Mouse (Mus musculus): ENCODE measurements at regions not wholly inside any gene's neighbourhood (a gene's known extent, or its start where the extent isn't known, plus 50 kb on each side); places are given as distances from the start of the nearest gene placed in this dataset.

DNA sequence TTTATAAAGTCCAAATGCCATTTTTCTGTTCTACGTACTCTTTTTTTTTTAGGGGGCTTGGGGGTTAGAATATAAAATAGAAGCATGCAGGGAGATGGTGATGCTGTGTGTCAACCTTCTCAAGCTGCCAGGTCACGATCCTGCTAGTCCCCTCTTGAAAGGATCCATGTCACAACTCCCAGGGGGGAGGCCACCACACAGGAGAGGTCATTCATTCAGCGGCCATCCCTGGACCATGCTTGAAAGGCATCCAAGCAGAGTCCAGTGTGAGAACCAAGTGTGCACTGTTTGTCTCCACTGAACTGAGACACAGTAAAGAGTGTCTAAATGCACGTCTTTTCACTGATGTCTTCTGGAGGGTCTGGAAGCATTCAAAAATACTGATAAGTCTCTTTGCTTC is 119.8 kb upstream of the N6amt1 start:
- in situ Hi-C loops (cut with MseI, MboI) = loop anchor here in 1 of 2 experiments (25.0 kb wide), 2 partner anchors 572 to 797 kb away; no protein-coding TSS in a partner anchor

DNA sequence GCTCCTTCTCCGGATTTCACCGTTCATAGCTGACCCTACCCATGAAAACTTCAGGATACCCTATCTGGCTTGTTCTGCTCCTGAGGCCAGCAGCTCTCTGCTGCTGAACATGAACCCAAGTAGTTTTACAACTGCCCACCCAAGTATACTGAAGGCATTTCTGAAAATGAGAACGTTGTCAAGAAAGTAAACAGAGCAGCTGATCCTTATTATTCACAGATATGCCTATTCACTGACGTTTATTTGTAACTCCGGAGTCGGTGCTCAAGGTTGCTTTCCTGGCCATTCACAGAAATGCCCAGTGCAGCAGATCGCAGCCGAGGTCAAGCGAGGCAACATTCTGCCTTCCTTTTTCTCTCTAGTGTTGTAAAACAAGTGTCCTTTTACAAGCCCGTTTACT is 128.4 kb upstream of the N6amt1 start:
- in situ Hi-C loops (cut with MseI, MboI) = loop anchor here in 1 of 2 experiments (25.0 kb wide), 2 partner anchors 563 to 788 kb away; no protein-coding TSS in a partner anchor

DNA sequence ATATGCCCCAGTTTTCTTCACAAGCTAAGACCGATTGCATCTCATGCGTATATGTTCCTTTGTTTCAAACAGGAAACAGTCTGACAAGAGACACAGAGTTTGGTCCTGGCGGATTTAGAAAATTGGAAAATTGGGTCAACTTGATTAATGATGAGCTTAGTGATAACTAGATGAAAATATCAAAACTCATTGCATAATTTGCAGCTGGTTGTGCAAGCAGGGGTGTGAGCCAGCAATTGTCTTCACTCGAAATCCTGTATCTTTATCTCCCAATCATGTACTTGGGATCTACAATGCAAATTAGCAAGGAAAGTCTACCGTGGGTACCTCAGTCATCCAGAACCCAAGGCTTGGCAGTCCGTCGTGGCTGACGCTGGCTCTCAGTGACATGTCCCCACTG is 128.9 kb upstream of the N6amt1 start:
- in situ Hi-C loops (cut with MseI, MboI) = loop anchor here in 1 of 2 experiments (25.0 kb wide), 2 partner anchors 563 to 788 kb away; no protein-coding TSS in a partner anchor

DNA sequence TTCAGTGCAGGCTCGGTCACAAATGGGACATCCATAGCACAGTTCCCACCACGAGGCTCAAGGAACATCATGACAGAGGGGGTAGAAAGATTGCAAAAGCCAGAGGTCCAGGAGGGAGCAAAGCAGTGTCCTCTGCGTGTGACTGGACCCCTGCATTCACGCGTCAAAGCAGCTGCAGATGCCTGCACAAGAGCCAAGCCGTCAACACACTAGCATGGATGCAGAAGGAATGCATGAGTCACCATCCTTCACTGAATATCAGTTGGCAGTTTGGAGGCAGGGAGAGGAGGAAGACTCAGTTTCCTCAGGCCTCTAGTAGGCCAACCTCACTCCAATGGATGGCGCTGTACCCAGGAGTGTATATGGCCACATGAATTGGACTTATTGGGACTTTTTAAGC is 130.0 kb upstream of the N6amt1 start:
- in situ Hi-C loops (cut with MseI, MboI) = no loop called here

DNA sequence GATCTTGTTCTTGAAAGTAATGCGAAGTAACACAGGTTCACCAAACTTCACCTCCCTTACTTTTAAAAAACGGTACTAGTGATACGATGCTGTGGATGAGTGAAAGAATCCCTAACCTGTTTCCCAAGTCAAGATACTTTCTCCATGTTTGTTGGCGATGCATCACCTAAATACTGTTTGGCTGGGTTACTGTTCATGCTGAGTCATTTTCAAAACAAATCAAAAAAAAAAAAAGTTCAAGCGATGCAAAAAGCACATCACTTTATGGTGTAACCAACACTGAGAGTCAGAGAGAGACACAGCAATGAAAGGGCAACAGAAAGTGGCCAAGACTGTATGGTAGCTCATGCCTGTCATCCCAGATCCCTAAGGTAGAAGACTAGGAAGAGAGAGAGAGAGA is 133.4 kb upstream of the N6amt1 start:
- in situ Hi-C loops (cut with MseI, MboI) = no loop called here

DNA sequence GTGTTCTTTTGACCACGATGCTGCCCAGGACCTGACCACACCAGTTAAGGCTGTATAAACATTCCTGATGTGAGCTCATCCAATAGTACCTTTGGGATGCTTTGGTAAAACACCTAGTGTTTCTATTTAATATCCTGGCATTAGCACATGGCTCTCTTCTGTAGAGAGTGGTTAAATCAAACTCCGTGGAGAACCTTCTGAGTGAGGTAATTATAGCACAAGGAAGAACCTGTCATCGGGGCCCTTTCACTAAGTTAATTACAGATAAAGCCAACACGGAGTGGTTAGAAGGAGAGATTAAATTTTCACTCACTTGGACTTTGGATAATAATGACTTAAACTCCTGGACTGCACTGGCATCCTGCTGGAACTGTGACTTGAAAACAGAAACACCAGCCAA is 133.8 kb upstream of the N6amt1 start:
- in situ Hi-C loops (cut with MseI, MboI) = no loop called here

DNA sequence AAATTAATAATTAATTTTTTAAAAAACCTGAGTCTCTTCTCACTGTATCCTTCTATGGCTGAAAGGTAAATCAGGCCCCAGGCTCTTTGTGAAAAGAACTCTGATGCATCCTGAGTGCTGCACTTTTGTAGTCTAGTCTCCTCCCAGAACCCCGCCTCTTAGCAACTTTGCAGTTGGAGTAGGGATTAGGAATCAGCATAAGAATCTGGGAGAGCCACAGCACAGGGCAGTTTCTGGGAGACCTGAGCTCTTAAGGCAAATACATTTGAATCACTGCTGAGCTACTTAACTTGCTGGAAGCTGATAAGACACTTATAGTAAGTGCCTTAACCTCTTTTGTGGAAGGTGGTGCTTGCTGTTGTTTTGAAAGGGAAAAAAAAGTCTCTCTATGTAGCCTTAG is 146.1 kb upstream of the N6amt1 start:
- in situ Hi-C loops (cut with MseI, MboI) = no loop called here

DNA sequence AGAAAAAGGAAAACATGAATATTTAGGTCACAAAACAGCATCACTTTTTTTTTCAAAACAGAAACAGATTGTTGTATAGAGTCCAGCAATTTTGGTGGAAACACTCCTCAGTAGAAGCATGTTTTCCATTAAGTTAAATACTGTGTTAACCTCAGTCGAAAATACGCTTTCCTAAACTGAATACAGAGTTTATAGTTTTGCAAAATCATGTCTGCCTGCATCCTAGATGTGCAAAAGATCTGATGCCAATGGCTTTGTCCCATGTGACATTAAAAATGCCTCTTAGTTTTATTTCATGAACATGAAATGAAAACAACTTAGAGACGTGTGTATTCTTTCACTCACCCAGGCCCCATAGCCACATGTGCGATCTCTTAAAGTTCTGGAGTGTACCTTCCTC is 163.5 kb upstream of the N6amt1 start:
- in situ Hi-C loops (cut with MseI, MboI) = no loop called here

DNA sequence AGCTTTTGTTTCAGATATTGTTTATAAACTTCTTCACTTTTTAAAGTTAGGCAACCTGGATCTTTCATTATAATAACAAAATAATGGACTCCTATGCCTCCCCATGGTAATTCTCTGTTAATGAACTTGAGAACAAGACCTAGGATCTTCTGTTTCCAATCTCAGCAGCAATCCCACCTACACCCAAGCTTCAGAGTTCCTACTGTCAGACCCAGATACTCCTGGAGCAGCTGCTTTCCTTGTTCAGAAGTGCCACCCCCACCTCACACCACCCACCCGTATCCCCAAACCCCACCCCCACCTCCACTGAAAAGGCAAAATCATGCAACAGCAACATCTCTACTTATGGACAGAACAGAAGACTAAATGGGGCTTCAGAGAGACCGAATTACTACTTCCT is 165.2 kb upstream of the N6amt1 start:
- in situ Hi-C loops (cut with MseI, MboI) = no loop called here

DNA sequence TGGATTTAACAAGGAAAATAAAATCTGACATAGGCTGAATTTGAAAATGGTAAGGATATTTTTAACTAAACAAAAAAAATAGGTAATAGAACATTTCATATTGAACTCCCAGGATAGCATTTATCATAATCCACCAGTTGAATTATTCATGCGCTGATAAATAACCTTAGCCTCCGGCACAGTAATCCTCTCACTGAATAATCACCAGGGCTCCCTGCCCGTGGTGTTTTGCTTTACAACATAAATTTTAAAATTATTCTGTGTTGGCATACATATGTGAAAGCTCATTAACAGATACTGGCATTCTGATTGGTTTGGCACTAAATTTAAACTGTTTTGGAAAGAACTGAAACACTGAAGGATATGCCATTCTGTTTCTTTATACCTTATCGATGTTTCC is 181.6 kb upstream of the N6amt1 start:
- in situ Hi-C loops (cut with MseI, MboI) = no loop called here

DNA sequence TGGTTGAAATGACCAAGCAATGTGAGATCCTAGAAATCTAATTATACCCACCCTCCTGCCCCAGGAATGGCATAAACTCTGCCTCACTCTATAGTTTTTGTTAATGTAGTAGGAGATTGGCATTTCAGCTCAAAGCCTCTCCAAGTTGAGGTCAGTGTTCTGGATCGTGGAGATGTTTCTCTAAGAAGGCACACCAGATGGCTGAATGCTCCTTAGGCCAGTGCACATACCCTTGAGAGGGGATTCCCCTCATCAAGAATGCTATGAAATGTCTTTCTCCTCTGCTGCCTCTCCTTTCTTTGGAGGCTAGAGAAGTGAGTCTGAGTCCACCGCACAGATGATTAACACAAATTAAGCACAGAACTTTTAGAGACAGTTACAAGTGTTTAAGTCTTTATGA is 214.7 kb upstream of the N6amt1 start:
- in situ Hi-C loops (cut with MseI, MboI) = no loop called here

DNA sequence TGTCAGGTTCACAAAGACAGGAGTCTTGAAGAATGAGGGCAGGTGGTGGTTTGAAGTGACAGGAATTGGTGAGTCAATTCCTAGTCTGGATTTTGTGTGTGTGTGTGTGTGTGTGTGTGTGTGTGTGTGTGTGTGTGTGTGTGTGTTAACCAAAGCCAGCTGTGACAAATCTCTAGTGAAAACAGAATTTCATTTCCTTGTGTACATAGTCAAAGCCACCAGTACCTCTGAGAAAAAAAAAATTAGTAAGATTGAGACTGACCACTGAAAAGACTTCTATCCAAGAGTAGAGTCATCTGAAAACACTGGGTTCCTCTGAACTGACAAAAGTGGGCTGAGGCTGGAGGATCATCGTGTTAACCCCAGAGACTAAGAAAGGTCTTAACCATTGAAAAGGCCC is 217.5 kb upstream of the N6amt1 start:
- in situ Hi-C loops (cut with MseI, MboI) = no loop called here

DNA sequence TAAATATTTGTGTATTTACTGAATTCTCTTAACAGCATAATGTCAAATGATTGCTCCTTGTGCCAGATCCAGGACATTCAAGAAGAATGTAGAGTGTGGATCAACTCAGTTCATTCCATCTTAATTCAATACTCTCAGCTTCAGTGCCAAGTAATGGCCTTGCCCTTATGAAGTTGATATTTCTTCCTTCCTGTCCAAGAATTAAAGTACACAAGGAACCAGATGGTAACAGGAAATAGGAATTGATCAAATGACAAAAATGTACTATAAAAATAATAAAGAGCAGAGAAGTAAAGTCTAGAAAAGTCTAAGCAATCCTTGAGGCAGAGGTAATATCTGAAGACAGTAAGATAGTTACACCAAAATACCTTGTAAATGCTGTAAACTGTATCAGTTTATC is 219.5 kb upstream of the N6amt1 start:
- in situ Hi-C loops (cut with MseI, MboI) = no loop called here

DNA sequence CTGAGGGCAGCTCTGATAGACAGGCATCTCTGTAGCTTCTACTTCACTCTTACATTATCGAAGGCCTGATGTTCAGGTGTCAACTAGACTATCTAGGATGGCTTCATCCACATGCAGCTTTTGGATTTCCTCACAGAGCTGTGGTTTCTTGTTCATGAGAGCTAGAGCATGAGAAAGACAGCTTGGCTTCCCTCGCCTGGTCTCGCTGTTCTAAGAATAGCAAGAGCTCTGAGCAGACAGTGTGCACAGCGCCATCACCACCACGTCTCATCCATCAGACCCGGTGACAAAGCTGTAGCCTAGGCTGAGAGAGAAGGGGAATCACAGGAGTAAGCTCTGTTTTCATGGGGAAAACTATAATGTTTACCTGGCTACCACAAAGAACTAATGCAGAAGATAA is 220.1 kb upstream of the N6amt1 start:
- in situ Hi-C loops (cut with MseI, MboI) = no loop called here

DNA sequence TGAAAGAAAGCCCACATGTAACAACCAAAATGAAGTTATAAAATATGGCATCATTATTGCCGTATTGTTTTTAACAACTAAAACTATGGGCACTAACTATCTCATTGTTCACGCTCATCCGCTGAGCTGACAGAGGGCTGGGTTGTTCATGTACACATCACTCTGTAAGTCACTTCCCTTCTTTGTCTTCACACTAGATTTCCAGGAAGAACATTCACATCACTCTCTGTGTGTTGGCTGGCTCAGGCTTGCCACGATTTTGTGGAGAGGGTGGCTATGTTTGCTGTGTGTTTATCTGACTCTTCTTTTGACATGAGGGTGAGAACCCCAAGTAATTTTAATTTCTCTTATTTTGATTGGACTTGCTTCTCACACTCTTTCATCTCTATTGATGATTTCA is 221.9 kb upstream of the N6amt1 start:
- in situ Hi-C loops (cut with MseI, MboI) = no loop called here

DNA sequence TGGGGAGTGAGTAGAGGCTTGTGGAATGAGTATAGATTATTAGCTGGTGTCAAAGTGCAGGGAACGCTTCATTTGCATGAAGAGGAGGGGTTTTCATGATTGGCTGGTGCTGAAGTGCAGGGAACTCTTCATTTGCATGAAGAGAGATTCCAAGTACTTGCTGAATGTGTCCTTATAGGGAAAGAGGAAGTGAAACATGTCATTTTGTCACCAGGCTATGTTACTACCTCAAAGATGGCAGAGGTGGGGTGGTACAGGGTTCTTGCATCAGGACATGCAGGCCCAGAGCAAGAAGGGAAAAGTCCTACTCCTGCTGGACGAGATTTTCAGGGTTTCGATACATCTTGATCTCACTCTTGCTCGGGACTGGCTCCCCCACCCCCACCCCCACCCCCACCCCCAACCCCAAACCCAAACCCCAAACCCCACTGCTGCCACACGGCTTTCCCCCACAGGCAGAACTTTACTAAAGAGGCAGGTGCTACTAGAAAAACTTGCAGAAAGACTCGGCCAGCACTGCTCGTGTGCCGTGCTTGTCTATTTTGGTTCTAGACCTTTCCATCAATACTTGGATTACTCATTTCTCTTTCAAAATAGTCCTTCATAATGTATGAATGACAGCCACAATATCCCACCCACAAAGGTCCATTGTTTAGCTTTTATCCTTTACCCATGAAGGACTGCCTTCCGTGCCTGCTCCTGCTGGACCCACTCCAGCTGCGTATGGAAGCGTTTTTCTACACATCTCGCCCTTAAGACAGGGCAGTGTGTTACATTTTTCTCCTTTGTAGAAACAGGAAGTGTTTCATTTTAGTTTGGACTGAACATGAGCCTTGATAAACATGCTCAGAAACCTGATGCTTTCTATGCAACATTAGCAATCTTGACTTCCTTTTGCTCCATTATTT is 223.0 kb upstream of the N6amt1 start:
- in situ Hi-C loops (cut with MseI, MboI) = no loop called here

DNA sequence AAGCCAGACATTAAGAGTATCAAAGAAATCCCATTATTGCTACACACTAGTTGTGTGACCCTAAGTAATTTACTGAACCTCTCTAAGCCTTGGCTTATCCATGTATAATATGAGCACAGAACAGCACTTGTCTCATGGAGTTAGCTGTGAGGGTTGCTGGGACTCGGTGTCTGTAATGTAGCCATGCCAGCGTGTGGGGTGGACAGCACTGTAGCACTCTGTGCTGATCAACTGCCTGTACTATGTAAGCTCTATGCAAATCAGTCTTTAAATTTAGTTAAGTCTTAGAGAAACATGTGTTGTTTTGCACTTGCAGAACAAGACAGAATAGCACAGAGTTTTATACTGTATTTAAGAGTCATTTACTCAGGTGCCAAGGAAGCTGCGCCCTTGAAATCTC is 225.0 kb upstream of the N6amt1 start:
- in situ Hi-C loops (cut with MseI, MboI) = no loop called here

DNA sequence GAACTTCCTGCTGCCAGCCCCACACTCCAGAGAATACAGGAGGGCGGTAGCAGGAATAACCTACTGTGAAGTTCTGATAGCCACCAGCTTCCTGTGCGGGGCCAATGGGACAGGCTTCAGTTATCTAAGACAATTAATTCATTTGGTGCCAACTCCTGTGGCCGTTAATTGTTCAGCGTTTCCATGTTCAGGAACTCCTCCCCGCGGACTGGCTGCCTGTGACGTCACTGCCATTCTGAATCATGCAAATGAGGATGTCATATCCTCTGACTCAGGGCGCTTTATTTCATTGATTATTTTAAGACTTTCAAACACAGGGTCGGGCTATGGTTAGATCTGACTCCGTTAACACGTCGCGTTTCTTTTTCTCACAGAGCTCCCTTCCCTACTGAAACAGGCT is 225.8 kb upstream of the N6amt1 start:
- in situ Hi-C loops (cut with MseI, MboI) = no loop called here

DNA sequence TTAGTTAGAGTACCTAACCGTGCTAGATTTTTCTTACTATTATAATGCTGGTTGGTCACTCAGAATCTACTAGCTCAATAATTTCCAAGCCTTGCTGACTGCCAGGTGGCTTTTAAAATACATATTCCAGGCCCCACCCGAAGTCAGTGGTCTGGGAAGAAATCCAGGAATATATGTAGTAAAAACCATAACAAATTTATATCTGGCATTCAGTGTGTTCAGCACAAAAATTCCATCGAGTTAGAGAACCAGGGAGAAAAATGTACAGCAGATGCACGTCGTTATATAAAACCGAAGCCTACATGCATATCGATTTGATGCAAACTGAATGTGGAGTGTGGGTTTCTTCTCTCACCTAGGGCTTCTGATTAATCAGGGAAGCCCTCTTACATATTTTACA is 229.5 kb upstream of the N6amt1 start:
- in situ Hi-C loops (cut with MseI, MboI) = no loop called here

DNA sequence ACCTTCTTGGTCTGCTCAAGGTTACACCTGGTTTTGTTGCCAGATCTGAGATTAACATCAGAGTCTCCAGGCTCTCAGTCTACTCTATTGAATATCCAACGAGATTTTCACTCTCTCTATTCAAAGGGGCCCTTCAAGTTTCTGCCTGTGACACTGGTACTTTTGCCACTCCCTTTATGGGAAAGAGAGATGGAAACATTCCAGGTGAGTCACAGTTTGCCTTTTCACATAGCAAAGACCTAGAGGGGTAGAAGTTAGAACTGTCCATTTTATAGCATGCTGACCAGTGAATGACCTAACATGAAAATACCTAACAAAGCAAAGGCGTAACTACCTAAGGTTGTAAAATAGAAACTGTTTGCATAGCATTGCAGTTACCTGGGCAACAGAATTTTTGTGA is 250.4 kb upstream of the N6amt1 start:
- in situ Hi-C loops (cut with MseI, MboI) = no loop called here

DNA sequence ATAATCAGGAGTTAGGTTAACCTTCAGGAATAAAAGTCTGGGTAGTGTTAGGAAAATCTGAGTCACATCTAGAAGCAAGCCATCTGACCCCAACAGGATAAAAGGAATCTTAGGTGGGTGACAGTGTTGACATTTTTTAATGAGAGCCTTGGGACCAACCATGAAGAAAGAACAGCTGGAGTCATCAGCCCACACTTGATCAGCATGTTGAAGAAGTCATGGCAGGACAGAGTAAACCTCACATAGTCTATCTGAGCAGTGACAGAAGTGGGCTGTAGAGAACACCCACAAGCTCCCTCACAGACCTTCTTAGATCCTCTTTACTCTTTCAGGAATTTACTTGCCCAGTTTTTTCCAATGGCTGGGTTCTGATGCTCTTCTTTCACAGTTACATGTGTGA is 251.9 kb upstream of the N6amt1 start:
- in situ Hi-C loops (cut with MseI, MboI) = no loop called here

DNA sequence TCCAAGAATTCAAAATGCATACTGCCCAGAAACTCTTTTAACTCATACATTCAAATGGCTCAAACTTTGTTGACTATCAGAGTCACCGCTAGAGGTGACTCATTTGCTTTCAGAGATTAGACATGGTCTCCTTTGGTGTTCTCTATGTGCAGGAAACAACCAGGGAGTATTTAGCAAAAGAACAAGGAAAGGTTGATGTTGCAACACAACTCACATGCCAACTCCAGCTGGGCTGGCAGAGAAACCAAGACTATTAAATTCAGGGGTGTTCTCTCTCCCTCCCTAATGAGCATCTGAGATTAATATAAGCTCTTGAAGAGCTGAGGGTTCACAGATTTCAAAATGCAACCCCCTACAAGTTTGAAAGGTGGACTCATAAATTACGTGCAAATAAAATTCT is 262.0 kb upstream of the N6amt1 start:
- in situ Hi-C loops (cut with MseI, MboI) = no loop called here

DNA sequence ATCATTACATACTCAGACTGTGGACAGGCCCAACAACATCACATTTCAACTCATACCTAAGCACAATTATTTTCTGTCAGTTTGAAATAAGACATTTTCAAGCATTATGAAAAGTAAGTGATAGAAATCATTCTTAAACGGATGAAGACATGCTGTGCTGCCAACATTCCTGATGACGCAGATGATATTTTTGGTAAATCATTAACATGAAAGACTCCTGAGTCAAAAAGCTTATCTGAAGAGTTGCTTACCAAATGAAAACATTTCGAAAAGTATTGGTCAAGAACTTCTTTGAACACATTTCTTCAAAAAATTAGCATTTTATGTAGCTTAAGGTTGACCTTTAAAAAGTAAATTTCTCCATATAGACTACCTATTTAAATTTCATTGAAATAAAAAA is 264.7 kb upstream of the N6amt1 start:
- in situ Hi-C loops (cut with MseI, MboI) = no loop called here

DNA sequence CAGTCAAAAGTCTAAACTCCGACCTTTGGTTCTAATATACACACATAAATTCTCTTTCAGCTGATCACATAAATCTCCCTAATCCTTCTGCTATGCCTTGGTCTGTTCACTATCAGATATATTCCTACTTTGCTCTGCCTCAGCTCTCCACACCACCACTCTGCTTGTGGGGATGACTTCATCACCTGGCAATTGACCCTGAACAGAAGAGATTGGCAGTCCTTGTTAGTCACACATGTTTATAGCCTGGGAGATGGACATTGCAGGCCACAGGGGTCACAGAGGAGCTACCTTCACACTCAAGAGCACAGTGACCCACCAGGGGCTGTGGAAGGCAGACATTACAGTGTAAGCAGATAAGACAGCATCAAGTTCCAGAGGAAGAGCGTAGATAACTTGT is 270.5 kb upstream of the N6amt1 start:
- in situ Hi-C loops (cut with MseI, MboI) = no loop called here
